ENCODE assay signal across 13 mouse cellular contexts in the genomic region with DNA sequence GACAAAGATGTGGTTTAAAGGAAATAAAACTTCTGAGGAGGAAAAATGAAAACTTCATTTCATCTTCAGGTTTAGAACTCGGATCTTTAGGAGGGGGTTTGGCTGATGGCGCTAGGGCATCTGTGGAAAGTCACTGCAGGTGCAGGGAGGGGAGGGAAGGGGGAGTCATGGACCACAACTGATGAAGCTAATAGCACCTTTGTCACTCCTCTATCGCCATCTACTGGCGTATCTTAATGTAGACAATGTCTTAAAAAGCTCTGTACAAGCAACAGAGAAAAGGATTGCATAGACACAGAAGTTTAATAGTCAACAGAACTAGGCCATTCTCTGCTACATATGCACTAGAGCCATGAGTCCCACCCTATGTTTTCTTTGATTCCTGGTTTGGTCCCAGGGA. TPM values are rescaled to one million over a fixed set of nuclear protein-coding genes. Genes with fewer than 3 reads are reported as not detected.
A peak's percentile ranks its signal among the peaks of the same experiment; 100 is the strongest.
DNase-seq lines count a peak whose midpoint lies in the region; ATAC-seq lines count a peak whose summit lies in the region.
"Had no signal": no experiment of that assay in that cellular context is flagged by ENCODE, and none has a peak within 500 bp of the region (broad histone marks: within the 10 kb centered on the region; RNA-seq: fewer than 3 reads in every experiment).

No protein-coding gene starts in this region.

- no peak overlapping the region for H3K4me2 ChIP-seq in hindbrain, embryonic 13.5 days
- no peak overlapping the region for H3K4me2 ChIP-seq in midbrain, embryonic 12.5 days (replicated peaks)
- H3K4me2 ChIP-seq: neural tube, embryonic 13.5 days had no signal

- no peaks in the 10 kb centered on the region for H3K36me3 ChIP-seq in hindbrain, embryonic 13.5 days
- H3K36me3 ChIP-seq in hindbrain, embryonic 10.5 days = no peaks in the 10 kb centered on the region
- H3K36me3 ChIP-seq in midbrain, embryonic 12.5 days = no peaks in the 10 kb centered on the region
- H3K36me3 ChIP-seq: neural tube, embryonic 13.5 days had no signal

- no peak overlapping the region for H3K27ac ChIP-seq in hindbrain, embryonic 13.5 days
- H3K27ac ChIP-seq in hindbrain, embryonic 10.5 days = no peak overlapping the region
- H3K27ac ChIP-seq in midbrain, embryonic 12.5 days (replicated peaks) = no peak overlapping the region
- H3K27ac ChIP-seq: neural tube, embryonic 13.5 days had no signal

- peak; percentile 67 for ATAC-seq in hindbrain, embryonic 13.5 days (ENCODE audit: low FRiP score)
- peak; percentile 62; the same call in 1 of the 2 replicates for ATAC-seq in common myeloid progenitor, adult 5-6 weeks (replicated peaks; ENCODE audit: low read depth, poor library complexity, severe bottlenecking)
- ATAC-seq in midbrain, embryonic 12.5 days (ENCODE audit: low FRiP score, low read depth) = peak; percentile 45; the same call in 1 of the 2 replicates
- ATAC-seq in inflammation-experienced regulatory T-cells, adult 6 months = no peak

- H3K4me3 ChIP-seq in hindbrain, embryonic 13.5 days = no peak overlapping the region
- no peak overlapping the region for H3K4me3 ChIP-seq in hindbrain, embryonic 10.5 days
- H3K4me3 ChIP-seq in midbrain, embryonic 12.5 days = no peak overlapping the region
- H3K4me3 ChIP-seq: neural tube, embryonic 13.5 days had no signal

- no peak overlapping the region for H3K9ac ChIP-seq in hindbrain, embryonic 13.5 days
- H3K9ac ChIP-seq in midbrain, embryonic 12.5 days (replicated peaks) = no peak overlapping the region
- H3K9ac ChIP-seq: neural tube, embryonic 13.5 days had no signal

- H3K4me1 ChIP-seq in hindbrain, embryonic 13.5 days (replicated peaks) = no peaks in the 10 kb centered on the region
- no peaks in the 10 kb centered on the region for H3K4me1 ChIP-seq in hindbrain, embryonic 10.5 days (replicated peaks)
- H3K4me1 ChIP-seq in midbrain, embryonic 12.5 days = no peaks in the 10 kb centered on the region
- H3K4me1 ChIP-seq: neural tube, embryonic 13.5 days had no signal

- H3K9me3 ChIP-seq in hindbrain, embryonic 13.5 days = no peaks in the 10 kb centered on the region
- H3K9me3 ChIP-seq in hindbrain, embryonic 10.5 days = no peaks in the 10 kb centered on the region
- no peaks in the 10 kb centered on the region for H3K9me3 ChIP-seq in midbrain, embryonic 12.5 days
- H3K9me3 ChIP-seq: neural tube, embryonic 13.5 days had no signal

- DNase-seq in hindbrain, embryonic 10.5 days (ENCODE audit: low spot score) = no peak
- peak; percentile 74 for DNase-seq in ES-CJ7 (ENCODE audit: low read depth, low spot score)
- no peak for DNase-seq in adrenal gland, adult 18-20 months (ENCODE audit: low spot score in 2 of 2)
- DNase-seq in spleen, postnatal 4 days (ENCODE audit: low spot score in 2 of 2) = no peak
- DNase-seq: cerebellum, adult 9-11 months; gastrocnemius, postnatal 25 days had no signal

- 27% methylated on average over 4 of the region's 4 CpGs for WGBS in hindbrain, embryonic 13.5 days
- WGBS in hindbrain, embryonic 10.5 days = 29% methylated on average over 4 of the region's 4 CpGs
- 26% methylated on average over 4 of the region's 4 CpGs for WGBS in midbrain, embryonic 12.5 days

- H3K27me3 ChIP-seq in hindbrain, embryonic 13.5 days = no peaks in the 10 kb centered on the region
- no peaks in the 10 kb centered on the region for H3K27me3 ChIP-seq in hindbrain, embryonic 10.5 days (ENCODE audit: insufficient read depth, poor library complexity, severe bottlenecking)
- H3K27me3 ChIP-seq in midbrain, embryonic 12.5 days = no peaks in the 10 kb centered on the region
- H3K27me3 ChIP-seq: neural tube, embryonic 13.5 days had no signal

RNA-seq across cellular contexts. Expression of a gene that starts 22.4 kb away (rescaled TPM):
- polyA plus RNA-seq in hindbrain, embryonic 13.5 days (2015; fragmentation: Nextera tagmentation; extraction: Ambion mirVana) = not detected in 2 replicates
- polyA plus RNA-seq in hindbrain, embryonic 10.5 days (2016; fragmentation: Nextera tagmentation; extraction: Ambion mirVana) = not detected in 2 replicates
- not detected in 2 replicates for total RNA-seq in common myeloid progenitor, adult 5-6 weeks (2017)
- not detected in 2 replicates for polyA plus RNA-seq in midbrain, embryonic 12.5 days (2016; fragmentation: Nextera tagmentation; extraction: Ambion mirVana)
- polyA plus RNA-seq in inflammation-experienced regulatory T-cells, adult 6 months (2017; shearing (Covaris generic)) = not detected
- total RNA-seq in adrenal gland, adult 18-20 months (2021) = not detected
- total RNA-seq: gastrocnemius, postnatal 25 days had no signal
- polyA plus RNA-seq: liver, embryonic 16.5 days; neural tube, embryonic 13.5 days had no signal

RNA-seq across cellular contexts. Expression of a gene that starts 29.1 kb away (rescaled TPM):
- polyA plus RNA-seq in hindbrain, embryonic 13.5 days (2015; fragmentation: Nextera tagmentation; extraction: Ambion mirVana) = not detected in 2 replicates
- polyA plus RNA-seq in hindbrain, embryonic 10.5 days (2016; fragmentation: Nextera tagmentation; extraction: Ambion mirVana) = not detected in 2 replicates
- total RNA-seq in common myeloid progenitor, adult 5-6 weeks (2017) = not detected in 2 replicates
- not detected in 2 replicates for polyA plus RNA-seq in midbrain, embryonic 12.5 days (2016; fragmentation: Nextera tagmentation; extraction: Ambion mirVana)
- polyA plus RNA-seq in inflammation-experienced regulatory T-cells, adult 6 months (2017; shearing (Covaris generic)) = not detected
- total RNA-seq in adrenal gland, adult 18-20 months (2021) = not detected
- total RNA-seq: gastrocnemius, postnatal 25 days had no signal
- polyA plus RNA-seq: liver, embryonic 16.5 days; neural tube, embryonic 13.5 days had no signal

RNA-seq across cellular contexts. Expression of a gene that starts 33.6 kb away (rescaled TPM):
- polyA plus RNA-seq in hindbrain, embryonic 13.5 days (2015; fragmentation: Nextera tagmentation; extraction: Ambion mirVana) = not detected in 2 replicates
- polyA plus RNA-seq in hindbrain, embryonic 10.5 days (2016; fragmentation: Nextera tagmentation; extraction: Ambion mirVana) = not detected in 2 replicates
- total RNA-seq in common myeloid progenitor, adult 5-6 weeks (2017) = not detected in 2 replicates
- polyA plus RNA-seq in midbrain, embryonic 12.5 days (2016; fragmentation: Nextera tagmentation; extraction: Ambion mirVana) = not detected in 2 replicates
- not detected for polyA plus RNA-seq in inflammation-experienced regulatory T-cells, adult 6 months (2017; shearing (Covaris generic))
- not detected for total RNA-seq in adrenal gland, adult 18-20 months (2021)
- total RNA-seq: gastrocnemius, postnatal 25 days had no signal
- polyA plus RNA-seq: liver, embryonic 16.5 days; neural tube, embryonic 13.5 days; stomach, embryonic 16.5 days had no signal

RNA-seq across cellular contexts. Expression of a gene that starts 40.6 kb away (rescaled TPM):
- polyA plus RNA-seq in hindbrain, embryonic 13.5 days (2015; fragmentation: Nextera tagmentation; extraction: Ambion mirVana) = not detected in 2 replicates
- not detected in 2 replicates for polyA plus RNA-seq in hindbrain, embryonic 10.5 days (2016; fragmentation: Nextera tagmentation; extraction: Ambion mirVana)
- total RNA-seq in common myeloid progenitor, adult 5-6 weeks (2017) = not detected in 2 replicates
- not detected in 2 replicates for polyA plus RNA-seq in midbrain, embryonic 12.5 days (2016; fragmentation: Nextera tagmentation; extraction: Ambion mirVana)
- polyA plus RNA-seq in inflammation-experienced regulatory T-cells, adult 6 months (2017; shearing (Covaris generic)) = not detected
- total RNA-seq in adrenal gland, adult 18-20 months (2021) = not detected
- total RNA-seq: gastrocnemius, postnatal 25 days had no signal
- polyA plus RNA-seq: liver, embryonic 16.5 days; neural tube, embryonic 13.5 days had no signal

RNA-seq across cellular contexts. Expression of a gene that starts 52.6 kb away (rescaled TPM):
- not detected in 2 replicates for polyA plus RNA-seq in hindbrain, embryonic 13.5 days (2015; fragmentation: Nextera tagmentation; extraction: Ambion mirVana)
- polyA plus RNA-seq in hindbrain, embryonic 10.5 days (2016; fragmentation: Nextera tagmentation; extraction: Ambion mirVana) = not detected in 2 replicates
- total RNA-seq in common myeloid progenitor, adult 5-6 weeks (2017) = not detected in 2 replicates
- polyA plus RNA-seq in midbrain, embryonic 12.5 days (2016; fragmentation: Nextera tagmentation; extraction: Ambion mirVana) = not detected in 2 replicates
- polyA plus RNA-seq in inflammation-experienced regulatory T-cells, adult 6 months (2017; shearing (Covaris generic)) = not detected
- total RNA-seq in adrenal gland, adult 18-20 months (2021) = not detected
- total RNA-seq: gastrocnemius, postnatal 25 days had no signal
- polyA plus RNA-seq: liver, embryonic 16.5 days; neural tube, embryonic 13.5 days; stomach, embryonic 16.5 days had no signal
